Mouse (Mus musculus) embryonic stem cell, embryonic (primary cell): Measurements from ENCODE around the gene Hoxd3.

ENCODE experiments used
- CTCF ChIA-PET, 4 experiments: fragments of 300-600 bp in 2 of 4; fragments of 350-600 bp in 2 of 4; sonication (Branson Sonifier 250); formaldehyde crosslinking; loops; one replicate each; lab custom pipeline; 2022; ENCODE audit warnings: inconsistent platforms in 2 of 4; lab: Charles Lee
- POLR2A ChIA-PET, 4 experiments: fragments of 300-600 bp in 2 of 4; fragments of 350-600 bp in 2 of 4; sonication (Branson Sonifier 250); formaldehyde crosslinking; loops; one replicate each; lab custom pipeline; 2022; ENCODE audit warnings: antibody characterized with exemption in 4 of 4, inconsistent platforms in 1 of 4; lab: Charles Lee

Hoxd3 gene

DNA sequence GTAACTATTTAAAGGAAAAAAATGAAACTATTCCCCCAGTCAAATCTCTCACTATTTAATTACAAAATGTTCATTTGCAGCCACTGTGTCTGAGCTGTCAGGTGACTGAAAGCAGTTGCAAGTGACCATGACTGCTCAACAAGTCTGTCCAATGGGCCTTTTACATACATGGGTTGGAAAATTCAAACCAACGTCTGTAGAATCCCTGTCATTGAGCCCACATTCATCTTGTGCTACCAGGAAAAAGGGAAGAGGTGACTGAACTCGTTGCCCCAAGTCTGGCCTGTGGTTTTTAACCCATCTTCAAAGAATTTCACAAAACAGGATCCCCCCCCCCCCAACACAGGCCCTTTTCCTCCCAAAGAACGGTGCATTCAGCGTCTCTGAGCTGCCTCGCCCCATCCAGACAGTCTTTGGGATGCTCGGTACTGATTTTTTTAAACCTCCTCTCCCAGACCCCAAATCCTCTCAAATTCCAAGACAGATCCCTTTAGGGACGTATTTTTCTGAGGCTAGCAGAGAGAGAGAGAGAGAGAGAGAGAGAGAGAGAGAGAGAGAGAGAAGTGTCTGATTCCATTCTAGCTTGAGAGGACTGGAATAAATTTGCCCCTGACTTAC is 15.8 kb upstream of the Hoxd3 start:
- ChIA-PET CTCF (interaction anchor here in 2 of 4 experiments (0.5 to 0.7 kb wide), 5 partner anchors 7 to 357 kb away, joined by 3 to 4 read pairs (median 3); no protein-coding TSS in a partner anchor), POLR2A (interaction anchor here in 1 of 4 experiments (0.6 to 0.9 kb wide), 4 partner anchors 20 to 1171 kb away, joined by 3 to 5 read pairs (median 4); no protein-coding TSS in a partner anchor)

DNA sequence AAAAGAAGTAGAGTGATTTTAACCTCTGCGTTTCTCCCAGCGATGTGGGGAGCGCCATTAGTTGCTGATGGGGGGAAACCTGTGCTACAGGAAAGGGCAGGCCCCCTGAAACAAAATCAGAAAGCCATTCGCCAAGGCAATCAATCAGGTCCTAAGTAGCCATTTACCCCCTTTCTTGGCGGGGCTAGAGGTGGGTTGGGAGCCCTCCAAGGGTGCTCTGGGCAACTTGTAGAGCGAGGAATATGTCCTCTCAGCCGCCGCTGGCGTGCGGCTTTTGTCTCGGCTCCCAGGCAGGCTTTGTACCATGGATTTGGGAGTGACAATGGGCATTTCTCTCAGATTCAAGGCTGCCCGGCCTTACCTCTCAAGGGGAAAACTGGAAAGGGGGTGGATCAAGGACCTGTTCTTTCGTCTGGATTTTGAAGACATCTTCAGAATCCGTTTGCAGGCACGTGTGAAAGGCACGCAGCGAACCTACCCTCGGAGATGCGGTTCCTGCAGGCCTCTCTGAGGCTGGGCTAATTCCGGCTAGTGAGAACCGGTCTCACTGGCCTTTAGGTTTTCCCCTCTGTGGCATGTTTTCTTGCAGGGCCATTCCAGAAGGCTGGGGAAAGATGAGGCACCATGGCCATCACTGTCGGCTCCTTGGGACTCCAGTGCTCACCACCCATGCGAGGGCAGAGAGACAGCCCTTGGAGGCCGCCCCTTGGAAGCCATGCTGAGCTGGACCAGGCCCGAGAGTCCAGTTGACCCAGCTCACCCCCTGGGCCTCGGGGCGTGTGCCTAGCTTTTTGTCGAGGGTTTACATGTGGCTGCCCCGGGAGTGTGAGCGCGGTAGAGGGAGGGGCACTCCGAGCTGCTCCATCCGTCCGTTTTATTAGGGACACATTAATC is 15.0 kb upstream of the Hoxd3 start:
- POLR2A ChIA-PET: interaction anchor here in 2 of 4 experiments (0.5 to 1.2 kb wide), 3 partner anchors 10 to 1427 kb away, joined by 3 to 4 read pairs (median 3); no protein-coding TSS in a partner anchor

GRCm38 (mm10) chr2:74697567-74698121 is 14.1 kb upstream of the Hoxd3 start, which contains the start of gene Hoxd9:
Hoxd9 (plus strand) TSS chr2:74697727.
- ChIA-PET POLR2A (interaction anchor here in 2 of 4 experiments (0.5 to 1.2 kb wide), 2 partner anchors 9 to 1428 kb away, joined by 3 to 4 read pairs; no protein-coding TSS in a partner anchor), CTCF (interaction anchor here in 2 of 4 experiments (0.7 to 1.2 kb wide), 2 partner anchors 12 to 466 kb away, joined by 3 read pairs; no protein-coding TSS in a partner anchor)

More for the DNA sequence above, 15.0 kb upstream of the Hoxd3 start:
- CTCF ChIA-PET: interaction anchor here in 2 of 4 experiments (0.5 to 1.2 kb wide), 5 partner anchors 10 to 467 kb away, joined by 3 to 4 read pairs (median 3); no protein-coding TSS in a partner anchor

DNA sequence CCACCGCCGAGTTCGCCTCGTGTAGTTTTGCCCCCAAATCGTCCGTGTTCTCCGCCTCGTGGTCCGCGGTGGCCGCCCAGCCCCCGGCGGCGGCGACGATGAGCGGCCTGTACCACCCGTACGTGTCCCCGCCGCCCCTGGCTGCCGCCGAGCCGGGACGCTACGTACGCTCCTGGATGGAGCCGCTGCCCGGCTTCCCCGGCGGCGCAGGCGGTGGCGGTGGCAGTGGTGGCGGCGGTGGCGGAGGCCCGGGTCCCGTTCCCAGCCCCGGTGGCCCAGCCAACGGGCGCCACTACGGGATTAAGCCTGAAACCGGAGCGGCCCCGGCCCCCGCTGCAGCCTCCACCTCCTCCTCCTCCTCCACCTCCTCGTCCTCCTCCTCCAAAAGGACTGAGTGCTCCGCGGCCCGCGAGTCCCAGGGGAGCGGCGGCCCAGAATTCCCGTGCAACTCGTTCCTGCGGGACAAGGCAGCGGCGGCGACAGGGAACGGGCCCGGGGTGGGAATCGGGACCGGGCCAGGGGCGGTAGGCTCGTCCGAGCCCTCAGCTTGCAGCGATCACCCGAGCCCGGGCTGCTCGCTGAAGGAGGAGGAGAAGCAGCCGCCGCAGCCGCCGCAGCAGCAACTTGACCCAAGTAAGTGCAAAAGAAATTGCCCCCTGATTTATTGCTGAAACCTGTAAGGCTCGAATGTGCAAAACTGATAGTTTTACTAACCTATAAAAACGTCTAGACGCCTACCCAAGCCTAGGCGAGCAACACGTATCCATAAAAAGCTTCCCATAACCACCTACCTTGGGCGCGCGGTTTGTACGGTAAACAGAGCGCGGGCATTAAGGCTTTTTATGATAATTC is 13.3 kb upstream of the Hoxd3 start:
- ChIA-PET POLR2A (no interaction called here), CTCF (no interaction called here)

DNA sequence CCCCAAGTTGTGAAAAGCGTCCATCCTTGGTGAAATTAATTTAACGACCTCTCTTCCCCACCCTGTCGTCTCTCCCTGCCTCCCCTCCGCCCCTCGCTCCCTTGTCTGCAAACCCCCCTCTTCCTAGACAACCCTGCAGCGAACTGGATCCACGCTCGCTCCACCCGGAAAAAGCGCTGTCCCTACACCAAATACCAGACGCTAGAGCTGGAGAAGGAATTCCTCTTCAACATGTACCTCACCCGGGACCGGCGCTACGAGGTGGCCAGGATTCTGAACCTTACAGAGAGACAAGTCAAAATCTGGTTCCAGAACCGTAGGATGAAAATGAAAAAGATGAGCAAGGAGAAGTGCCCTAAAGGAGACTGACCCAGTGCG is 12.7 kb upstream of the Hoxd3 start:
- POLR2A ChIA-PET: no interaction called here
- CTCF ChIA-PET: no interaction called here

DNA sequence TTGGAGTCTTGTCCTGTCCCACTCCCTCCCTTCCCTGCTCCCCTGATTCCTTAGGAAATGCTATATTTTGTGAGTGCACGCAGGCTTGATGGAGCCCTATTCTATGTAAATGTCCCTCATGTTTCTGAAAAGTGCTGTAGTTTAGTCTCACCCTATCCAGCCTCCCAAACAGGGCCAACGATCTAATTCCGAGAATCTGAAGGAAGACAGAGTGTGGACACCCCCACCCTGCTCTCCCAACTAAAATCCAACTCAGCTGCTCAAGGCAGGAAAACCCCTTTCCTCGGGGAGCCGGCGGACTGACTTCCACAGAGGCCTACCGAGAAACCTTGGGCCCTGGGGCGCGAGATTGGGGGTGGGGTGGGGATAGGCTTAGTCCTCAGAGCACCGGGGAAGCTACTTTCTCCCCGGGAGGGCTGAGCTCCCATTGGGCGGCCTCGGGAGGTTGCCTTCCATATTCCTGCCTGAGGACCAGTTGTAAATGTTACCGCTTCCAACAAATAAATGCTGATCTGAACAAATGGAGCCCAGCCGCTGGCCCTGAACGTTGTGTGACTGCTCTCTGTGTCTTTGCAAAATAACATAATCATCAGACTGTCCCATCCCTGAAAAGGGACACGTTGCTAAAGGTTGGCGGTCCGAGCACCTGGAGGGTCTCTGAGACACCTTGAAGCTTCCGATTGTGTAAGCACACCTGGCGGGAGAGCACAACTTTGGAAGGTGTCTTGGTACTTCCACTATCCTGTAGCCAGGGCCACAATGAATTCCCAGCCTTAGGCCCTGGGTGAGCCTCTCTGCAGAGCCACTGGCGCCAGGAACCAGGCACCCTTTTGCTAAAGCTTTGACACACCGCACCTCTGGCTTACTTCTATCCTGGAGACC is 11.8 kb upstream of the Hoxd3 start:
- CTCF ChIA-PET: interaction anchor here in 3 of 4 experiments (0.5 to 1.6 kb wide), 5 partner anchors 9 to 616 kb away, joined by 3 to 6 read pairs (median 6); partner anchors contain the start of gene Hoxd10 (in 1 of the 3)
- POLR2A ChIA-PET: interaction anchor here in 1 of 4 experiments (1.0 to 1.5 kb wide), 3 partner anchors 10 to 18 kb away, joined by 4 to 7 read pairs (median 5); no protein-coding TSS in a partner anchor

GRCm38 (mm10) chr2:74700546-74701112 is 11.1 kb upstream of the Hoxd3 start:
- ChIA-PET POLR2A (interaction anchor here in 1 of 4 experiments (0.9 to 1.5 kb wide), 4 partner anchors 9 to 19 kb away, joined by 3 to 7 read pairs (median 4); partner anchors contain the start of gene Hoxd10), CTCF (interaction anchor here in 3 of 4 experiments (0.5 to 2.0 kb wide), 8 partner anchors 9 to 889 kb away, joined by 3 to 8 read pairs (median 4); partner anchors contain the start of genes Hoxd10 (in 1 of the 3), Hoxd3 (in 1 of the 3) and Hoxd4 (in 1 of the 3))

DNA sequence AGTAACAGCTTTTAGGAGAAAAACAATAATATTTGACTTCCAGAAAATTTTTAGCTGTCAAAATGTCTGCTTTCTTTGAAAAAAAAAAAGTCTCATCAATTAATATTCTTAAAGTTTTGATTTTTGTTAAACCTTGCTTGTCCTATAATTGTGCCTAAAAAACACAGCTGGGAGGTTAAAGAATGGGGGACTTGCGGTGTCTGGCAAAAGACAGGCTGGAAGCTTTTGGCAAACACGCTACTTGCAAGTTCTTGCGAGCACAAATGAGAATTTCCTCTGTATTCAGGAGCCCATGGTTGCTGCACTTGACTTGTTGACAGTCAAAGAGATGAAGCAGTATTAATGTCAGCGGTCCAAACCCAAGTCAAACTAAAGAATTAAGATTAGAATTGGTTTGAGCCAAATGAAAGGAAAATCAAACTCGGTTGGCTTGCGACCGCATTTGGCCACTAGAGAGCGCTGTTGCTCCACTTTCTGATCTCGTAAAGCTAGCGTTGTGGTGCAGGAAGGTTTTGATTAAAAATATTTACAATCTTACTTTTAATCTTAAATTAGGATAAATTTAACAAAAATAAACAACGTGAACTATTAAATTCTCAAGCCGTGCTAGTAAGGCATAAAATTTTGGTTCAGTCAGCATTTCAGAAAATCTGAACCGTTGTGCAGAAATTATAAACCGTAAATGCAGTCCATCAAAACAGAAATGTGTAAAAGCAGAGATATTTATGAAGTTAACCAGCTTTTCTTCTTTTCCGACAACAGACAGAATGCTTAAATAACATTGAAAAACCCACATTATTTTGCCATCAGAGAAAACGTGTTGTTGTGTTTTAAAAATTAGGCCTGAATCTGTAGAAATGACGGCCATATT is 9.5 kb upstream of the Hoxd3 start:
- ChIA-PET CTCF (interaction anchor here (0.5 to 2.0 kb wide), 27 partner anchors 9 to 901 kb away, joined by 3 to 21 read pairs (median 3); partner anchors contain the start of genes Hoxd10 (in 1 of the 4), Hoxd3 (in 1 of the 4) and Hoxd4 (in 1 of the 4)), POLR2A (interaction anchor here (0.5 to 1.3 kb wide), 6 partner anchors 11 to 628 kb away, joined by 3 to 4 read pairs (median 3); no protein-coding TSS in a partner anchor)

- ChIA-PET POLR2A (interaction anchor here in 2 of 4 experiments (1.2 to 1.3 kb wide), 3 partner anchors 12 to 180 kb away, joined by 3 to 4 read pairs (median 3); no protein-coding TSS in a partner anchor), CTCF (interaction anchor here (0.5 to 2.0 kb wide), 25 partner anchors 7 to 900 kb away, joined by 3 to 21 read pairs (median 3); partner anchors contain the start of genes Hoxd10 (in 1 of the 4), Hoxd3 (in 1 of the 4) and Hoxd4 (in 1 of the 4))
These were observed 8.9 kb upstream of the Hoxd3 start for GRCm38 (mm10) chr2:74702820-74703219.

GRCm38 (mm10) chr2:74703317-74703716 is 8.4 kb upstream of the Hoxd3 start:
- ChIA-PET POLR2A (no interaction called here), CTCF (interaction anchor here in 2 of 4 experiments (0.5 to 1.4 kb wide), 5 partner anchors 8 to 800 kb away, joined by 4 to 8 read pairs (median 7); no protein-coding TSS in a partner anchor)

DNA sequence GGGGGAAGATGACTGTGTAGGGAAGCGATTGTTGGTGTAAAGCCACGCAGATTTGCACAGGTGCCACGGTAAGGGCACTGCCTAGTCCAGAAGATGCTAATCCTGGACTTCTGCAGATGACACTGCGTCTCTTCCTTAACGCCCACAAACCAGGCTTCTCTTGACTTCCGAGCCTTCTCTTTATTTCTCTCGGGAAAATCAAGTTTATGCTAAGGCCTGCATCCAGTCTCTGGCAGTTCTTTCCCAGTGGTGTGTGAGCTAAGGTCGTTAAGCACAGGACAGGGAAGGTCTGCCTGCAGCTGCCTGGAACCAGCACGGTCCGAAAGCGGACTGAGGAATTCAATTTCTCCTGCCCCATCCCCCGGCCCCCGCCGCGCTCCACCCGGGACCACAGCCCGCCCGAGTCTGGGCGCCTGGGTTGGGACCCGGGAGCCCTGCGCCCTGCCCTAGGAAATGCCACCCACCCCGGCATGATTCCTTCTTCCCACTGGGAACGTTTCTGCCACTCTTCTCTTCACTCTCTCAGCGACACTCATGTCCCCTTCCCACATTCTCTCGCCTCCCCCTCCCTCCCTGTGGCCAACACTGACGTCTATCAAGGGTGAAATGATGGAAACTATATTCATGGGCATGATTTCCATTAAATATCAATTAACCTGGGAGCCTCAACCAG is 7.9 kb upstream of the Hoxd3 start:
- ChIA-PET CTCF (interaction anchor here in 3 of 4 experiments (0.5 to 1.2 kb wide), 6 partner anchors 8 to 1303 kb away, joined by 3 to 8 read pairs (median 5); no protein-coding TSS in a partner anchor), POLR2A (interaction anchor here in 1 of 4 experiments (0.6 to 0.7 kb wide), 2 partner anchors 15 to 227 kb away, joined by 3 to 4 read pairs; no protein-coding TSS in a partner anchor)

DNA sequence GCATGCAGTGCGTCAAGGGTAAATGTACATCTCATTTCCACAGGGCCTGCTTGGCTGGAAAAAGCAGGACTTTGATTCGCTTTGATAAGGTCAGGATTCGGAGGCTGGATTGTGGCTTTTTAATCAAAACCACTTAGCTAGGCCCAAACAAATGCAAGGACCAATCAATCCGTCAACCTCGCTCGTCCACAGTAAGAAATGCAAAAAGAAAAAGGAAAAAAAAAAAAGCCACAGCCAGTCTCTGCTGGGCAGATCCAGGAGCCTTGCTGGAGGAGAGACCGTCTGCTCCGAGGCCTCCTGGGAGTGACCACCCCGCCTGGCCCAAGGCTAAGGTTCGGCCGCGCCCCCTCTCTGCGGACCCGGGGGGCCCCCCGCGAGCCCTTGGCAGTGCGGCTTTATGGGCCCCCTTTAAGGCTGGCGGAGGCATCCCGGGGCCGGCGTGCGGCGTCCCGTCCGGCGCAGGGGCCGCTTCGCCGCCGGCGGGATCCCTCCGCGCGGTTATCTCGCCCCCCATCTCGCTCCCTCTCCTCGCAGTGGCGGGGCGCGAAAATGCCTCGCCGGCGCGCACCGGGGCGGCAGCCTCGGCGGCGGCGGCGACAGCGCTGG is 7.2 kb upstream of the Hoxd3 start, which contains the start of gene Hoxd8:
Gene Hoxd8, plus strand, starts transcription at position 223 of the 606 bp plus-strand sequence.
- ChIA-PET POLR2A (interaction anchor here in 1 of 4 experiments (0.6 to 0.7 kb wide), 2 partner anchors 14 to 226 kb away, joined by 3 to 4 read pairs; no protein-coding TSS in a partner anchor), CTCF (interaction anchor here in 3 of 4 experiments (0.5 to 1.2 kb wide), 4 partner anchors 446 to 1302 kb away, joined by 3 to 8 read pairs (median 5); no protein-coding TSS in a partner anchor)

- CTCF ChIA-PET: interaction anchor here in 2 of 4 experiments (0.6 to 1.5 kb wide), 3 partner anchors 23 to 446 kb away, joined by 3 to 5 read pairs (median 4); no protein-coding TSS in a partner anchor
- POLR2A ChIA-PET: interaction anchor here in 1 of 4 experiments (0.8 to 1.5 kb wide), 2 partner anchors 15 to 24 kb away, joined by 3 to 5 read pairs; no protein-coding TSS in a partner anchor
These were observed 6.7 kb upstream of the Hoxd3 start for GRCm38 (mm10) chr2:74704999-74705466.
